Mouse (Mus musculus) CD4-positive helper T cell, adult 2 months (primary cell): Measurements from ENCODE around the gene Lat.

Experiments used
- DNase-seq: peaks from one replicate; pipeline ENCODE4 v3.0.0-alpha.2; 2012; ENCODE audit warnings: low read depth, missing footprints, low spot score

Gene Lat

DNA sequence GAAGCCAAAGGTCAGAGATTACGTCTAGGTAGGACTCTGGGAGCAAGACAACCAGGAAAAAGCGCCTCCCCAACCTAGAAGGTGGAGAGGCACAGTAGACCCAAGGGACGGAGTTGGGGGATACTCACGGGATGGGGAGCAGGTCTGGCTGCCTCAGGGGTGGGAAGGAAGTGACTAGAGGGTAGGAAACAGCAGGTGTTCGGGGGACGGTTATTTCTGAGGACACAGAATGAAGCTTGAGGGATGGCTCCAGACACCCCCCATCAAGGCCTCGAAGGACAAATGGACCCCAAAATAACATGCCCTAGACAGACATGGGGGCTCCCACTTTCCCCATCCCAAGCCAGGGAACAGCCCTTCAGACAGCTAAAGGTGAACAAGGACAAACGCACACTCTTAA, 1.0 kb downstream of the Lat start:
- no peak for DNase-seq

GRCm38 (mm10) chr7:126367636-126368035, 1.7 kb downstream of the Lat start:
- DNase-seq: peak; percentile 75

DNA sequence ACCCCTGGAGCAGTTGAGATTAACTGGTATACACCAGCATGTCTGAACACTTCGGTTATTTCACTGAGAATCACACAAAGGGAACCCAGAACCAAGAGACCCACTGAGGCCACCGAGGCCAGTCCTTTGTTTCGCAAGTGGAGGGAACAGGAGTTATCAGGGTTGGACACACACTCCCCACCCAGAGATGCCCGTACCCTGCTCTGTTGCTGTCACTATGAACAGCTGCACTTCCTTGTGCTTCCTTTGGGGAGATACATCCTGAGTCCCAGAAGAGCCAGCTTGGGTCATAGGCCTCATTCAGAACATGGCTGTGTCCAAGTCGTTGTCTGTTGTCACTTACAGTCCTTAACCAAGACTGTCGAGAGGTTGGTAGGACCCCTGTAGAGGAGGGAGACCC, 6.3 kb downstream of the Lat start:
- no peak for DNase-seq

- no peak for DNase-seq
These were observed 10.3 kb downstream of the Lat start for GRCm38 (mm10) chr7:126359049-126359448.

DNA sequence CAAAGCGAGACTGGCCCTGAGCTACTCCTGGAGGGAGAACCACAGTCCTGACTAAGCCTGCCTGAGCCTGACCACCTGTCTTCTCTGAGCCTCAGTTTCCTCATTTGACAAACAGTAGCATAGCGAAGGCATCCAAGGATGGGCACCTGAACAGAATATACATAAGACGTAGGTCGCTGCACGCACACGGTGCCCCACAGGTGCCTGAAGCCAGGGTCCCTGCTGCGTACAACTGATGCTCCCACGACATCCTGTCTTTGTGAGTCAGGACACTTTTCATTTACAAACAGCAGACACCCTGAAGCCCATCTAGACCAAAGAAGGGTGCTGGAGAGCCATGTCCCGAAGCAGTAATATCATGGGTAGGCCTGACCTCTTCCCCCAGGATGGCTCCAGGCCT, 11.0 kb downstream of the Lat start:
- DNase-seq: peak; percentile 59

- DNase-seq: peak; percentile 75
These were observed 11.5 kb downstream of the Lat start for GRCm38 (mm10) chr7:126357838-126358237.

- peak; percentile 68 for DNase-seq
These were observed 12.4 kb downstream of the Lat start for GRCm38 (mm10) chr7:126356793-126357591.

DNA sequence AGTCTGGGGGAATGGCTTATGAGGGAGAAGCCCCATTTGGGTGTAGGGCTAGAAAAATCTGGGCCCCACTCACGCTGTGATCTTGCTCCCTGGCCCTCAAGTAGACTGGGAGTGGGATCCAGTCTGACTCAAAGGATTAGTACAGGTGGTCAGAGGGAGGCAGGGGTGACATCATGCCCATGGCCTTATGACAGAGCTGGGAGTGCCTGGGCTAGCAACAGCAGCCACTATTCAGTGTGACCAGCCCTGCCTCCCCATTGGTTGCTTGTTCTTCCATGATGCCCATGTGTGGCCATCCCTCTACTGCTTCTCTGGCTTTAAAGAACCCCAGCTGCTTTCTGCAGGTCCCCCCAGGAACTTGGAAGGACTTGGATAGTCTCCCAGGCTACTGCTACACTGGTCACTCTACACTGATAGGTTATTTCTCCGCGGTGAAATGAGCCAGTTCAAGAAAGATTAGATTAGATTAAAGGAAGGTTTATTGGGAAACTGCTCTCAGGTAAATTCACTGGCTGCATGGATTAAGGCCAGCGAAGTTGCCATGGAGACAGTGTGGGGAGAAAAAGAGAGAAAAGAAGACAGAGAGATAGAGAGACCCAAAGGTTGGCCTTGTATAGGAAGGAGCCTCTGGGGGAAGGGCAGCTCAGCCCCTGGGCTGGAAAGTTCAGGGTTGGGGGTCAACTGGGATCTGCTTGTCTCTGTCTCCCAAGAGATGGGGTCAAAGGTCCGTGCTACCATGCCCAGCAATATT, 13.3 kb downstream of the Lat start:
- no peak for DNase-seq

GRCm38 (mm10) chr7:126354738-126355614, 14.4 kb downstream of the Lat start:
- DNase-seq: no peak

DNA sequence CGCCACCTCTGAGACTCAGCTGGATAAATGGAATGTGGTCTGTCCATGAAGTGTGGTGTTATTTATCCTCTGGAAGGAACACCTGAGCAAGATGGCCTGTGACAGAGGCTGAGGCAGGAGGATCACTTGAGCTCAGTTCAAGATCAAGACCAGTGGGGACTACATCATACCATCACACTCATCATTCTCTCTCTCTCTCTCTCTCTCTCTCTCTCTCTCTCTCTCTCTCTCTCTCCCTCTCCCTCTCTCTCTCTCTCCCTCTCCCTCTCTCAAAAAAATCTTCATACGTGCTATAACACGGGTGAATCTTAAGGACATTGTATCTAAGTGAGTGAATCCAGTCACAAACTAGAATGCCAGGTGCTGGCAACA, 15.4 kb downstream of the Lat start:
- DNase-seq: no peak

- no peak for DNase-seq
These were observed 15.9 kb downstream of the Lat start for GRCm38 (mm10) chr7:126353251-126353993.

- DNase-seq: no peak
These were observed 17.9 kb downstream of the Lat start for GRCm38 (mm10) chr7:126351419-126351951.

DNA sequence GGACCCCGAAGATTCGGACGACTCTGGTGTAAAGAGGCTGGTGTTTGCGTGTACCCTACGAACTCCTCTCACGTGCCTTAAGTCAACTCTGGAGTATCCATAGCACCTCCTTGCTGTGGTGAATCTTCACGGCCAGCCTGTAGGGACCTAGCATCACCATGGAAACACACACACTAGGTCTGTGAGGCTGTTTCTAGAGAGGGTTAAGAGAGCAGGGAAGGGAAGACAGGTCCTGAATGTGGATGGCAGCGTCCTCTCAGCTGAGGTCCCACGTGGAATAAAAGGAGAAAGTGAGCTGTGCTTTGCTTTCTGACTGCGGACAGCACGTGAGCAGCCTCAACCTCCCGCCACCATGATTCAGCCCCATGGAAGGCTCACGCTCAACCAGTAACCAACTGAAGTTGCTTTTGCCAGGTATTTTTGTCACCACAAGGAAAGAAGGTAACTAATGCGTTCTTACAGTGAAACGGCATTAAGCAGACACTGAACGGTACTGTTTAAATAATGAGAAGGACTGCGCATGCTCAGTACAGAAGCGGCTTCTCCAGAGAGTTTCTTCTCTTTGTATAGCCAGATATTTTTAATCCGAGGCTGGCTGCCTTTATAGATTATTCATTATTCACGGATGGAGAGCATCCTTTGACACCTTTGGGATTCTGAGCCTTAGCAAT, 18.5 kb downstream of the Lat start:
- no peak for DNase-seq

DNA sequence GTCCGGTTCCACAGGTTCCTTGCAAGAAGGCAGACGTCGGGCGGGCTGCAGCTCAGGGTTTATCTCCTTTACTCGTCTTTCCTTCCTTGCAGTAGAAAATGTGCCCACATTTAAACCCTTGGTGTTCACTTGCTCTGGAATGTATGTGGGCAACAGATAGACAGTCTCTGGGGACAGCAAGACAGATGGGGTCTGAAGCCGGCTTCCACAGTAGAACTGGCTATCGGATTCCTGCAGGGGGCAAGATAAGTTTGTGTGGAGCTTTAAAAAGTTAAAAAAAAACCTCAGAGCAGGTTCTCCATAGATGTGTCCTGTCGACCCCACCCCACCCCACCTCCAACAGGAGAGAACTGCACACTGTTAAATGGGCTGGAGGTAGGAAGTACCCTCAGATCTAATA, 21.1 kb downstream of the Lat start:
- no peak for DNase-seq

GRCm38 (mm10) chr7:126347098-126347497, 22.3 kb downstream of the Lat start:
- no peak for DNase-seq

GRCm38 (mm10) chr7:126345969-126346368, 23.4 kb downstream of the Lat start:
- no peak for DNase-seq

GRCm38 (mm10) chr7:126345557-126345956, 23.8 kb downstream of the Lat start:
- no peak for DNase-seq

DNA sequence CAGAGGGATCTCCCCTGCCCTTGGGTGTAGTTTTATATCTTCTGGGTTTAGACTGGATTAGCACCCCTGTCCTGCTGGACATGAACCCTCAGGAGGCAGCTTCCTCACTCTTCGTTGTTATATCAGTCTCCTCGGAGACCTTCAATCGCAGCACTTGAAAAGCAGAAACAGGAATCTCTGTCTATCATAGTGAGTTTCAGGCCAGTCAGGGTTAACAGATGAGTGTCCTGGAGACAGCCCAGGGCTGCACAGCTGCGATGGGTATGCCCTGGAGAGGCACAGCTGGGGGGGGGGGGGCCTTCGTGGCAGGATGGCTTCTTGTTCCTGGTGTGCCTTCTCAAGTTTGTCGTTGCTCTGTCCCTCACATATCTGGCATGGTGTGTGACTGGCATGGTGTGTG, 28.5 kb downstream of the Lat start:
- DNase-seq: no peak

- peak; percentile 78 for DNase-seq
These were observed 29.2 kb downstream of the Lat start for GRCm38 (mm10) chr7:126340206-126340618.

- DNase-seq: peak; percentile 69
These were observed 29.8 kb downstream of the Lat start for GRCm38 (mm10) chr7:126339521-126339971.
